Mouse (Mus musculus) B cell, adult 2 months (primary cell): ENCODE data around the gene Scgb1b12.
"Not testable (repeated sequence)": the region's sequence is repeated elsewhere in the genome, so short reads cannot be mapped to it uniquely, and the experiment has no call there.

Experiments
- DNase-seq, 2 experiments: peaks; one replicate each; pipeline ENCODE4 v3.0.0; 2022

Scgb1b12 gene

DNA sequence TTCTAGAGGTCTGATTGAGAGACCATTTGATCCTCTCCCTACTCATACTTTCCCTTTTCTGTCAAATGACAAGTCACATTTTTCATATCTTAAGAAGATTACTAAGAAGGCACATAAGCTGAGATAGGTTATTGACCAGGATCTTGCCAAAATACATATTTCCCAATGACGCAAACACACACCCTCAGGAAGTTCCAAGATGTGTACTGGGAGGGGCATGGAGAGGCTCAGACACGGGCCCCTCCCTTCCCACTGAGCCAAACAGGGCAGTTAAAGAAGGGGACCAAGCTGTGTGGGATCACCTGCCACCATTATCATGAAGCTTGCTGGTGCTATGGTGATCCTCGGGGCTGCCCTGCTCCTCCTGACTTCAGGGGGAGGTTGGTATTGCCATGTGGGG lies at the start of gene Scgb1b12:
Gene Scgb1b12, plus strand, starts transcription at position 301 of the 400 bp plus-strand sequence.
- not testable (repeated sequence) for DNase-seq

DNA sequence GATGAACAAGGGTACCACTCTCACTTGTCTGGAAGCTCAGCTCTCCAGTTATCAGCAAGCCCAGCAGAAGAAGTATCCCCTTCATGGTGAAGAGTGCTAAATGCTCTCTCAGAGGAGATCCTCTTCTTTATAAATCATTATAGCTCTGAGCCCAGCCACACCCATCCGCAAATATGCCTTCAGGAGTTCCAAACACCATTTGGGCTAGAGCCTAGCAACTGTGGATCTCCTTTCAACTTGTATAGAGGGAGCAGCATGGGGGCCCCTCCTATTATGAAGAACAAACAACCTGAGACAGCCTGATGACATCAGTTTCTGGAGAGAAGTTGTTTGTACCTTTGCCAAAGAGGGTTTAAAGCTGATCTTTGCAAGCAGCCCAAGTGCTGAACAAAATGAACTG lies 6.8 kb upstream of the Scgb1b12 start, which contains the start of gene Scgb2b12:
Gene Scgb2b12, minus strand, starts transcription at position 101 of the 400 bp plus-strand sequence.
- not testable (repeated sequence) for DNase-seq
